Mouse (Mus musculus) C2C12 (cell line): ENCODE measurements around the gene Aknad1.

ENCODE experiments used
- CTCF ChIP-seq: IDR thresholded peaks from one replicate; pipeline ENCODE4 v1.5.1; 2011; ENCODE audit not compliant: control insufficient read depth, insufficient read depth, insufficient read length
- FOSL1 ChIP-seq: IDR thresholded peaks from one replicate; pipeline ENCODE4 v1.8.0; 2011; ENCODE audit warnings: mild to moderate bottlenecking, low read length; ENCODE audit not compliant: poor library complexity, insufficient read depth, severe bottlenecking
- MAX ChIP-seq: IDR thresholded peaks from one replicate; pipeline ENCODE4 v1.6.1; 2011; ENCODE audit warnings: mild to moderate bottlenecking, control low read depth

DNA sequence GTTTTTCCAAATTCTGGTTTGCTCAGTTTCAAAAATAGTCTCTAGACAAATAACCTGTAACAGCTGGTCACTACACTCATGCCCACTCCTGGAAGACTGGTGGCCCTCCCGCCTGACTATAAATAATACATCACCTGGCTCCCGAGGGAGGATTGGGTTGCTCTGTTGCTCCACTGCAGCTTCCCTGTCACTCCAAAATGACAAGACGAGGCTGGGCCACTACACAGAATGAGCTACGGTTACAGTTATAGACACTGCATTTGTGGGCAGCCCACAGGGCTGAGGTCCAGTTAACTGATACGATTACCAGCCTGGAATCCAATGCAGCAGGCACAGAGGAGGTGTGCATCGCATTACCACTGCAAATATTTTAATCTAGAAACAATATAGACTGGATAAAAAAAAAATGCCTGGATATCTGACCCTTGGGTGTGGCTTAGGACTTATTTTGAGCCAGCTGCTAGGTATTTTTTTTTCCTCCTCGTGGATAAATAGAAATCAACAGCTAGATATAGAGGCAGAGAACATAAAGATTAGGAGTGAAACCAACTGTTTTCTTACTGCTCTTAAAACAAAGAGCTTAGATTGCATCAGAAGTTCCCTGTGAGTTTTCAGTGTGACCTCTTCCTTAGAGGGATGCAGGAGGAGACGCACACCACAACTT lies at the start of gene Aknad1:
- TF ChIP-seq MAX = no peak
- TF ChIP-seq CTCF = no peak
- TF ChIP-seq FOSL1 = no peak
